Mouse (Mus musculus): ENCODE results near the gene Xrcc4. TPM values are rescaled to one million over a fixed set of nuclear protein-coding genes. Genes with fewer than 3 reads are reported as not detected.

Gene Xrcc4
- polyA plus RNA-seq, 1 experiment, result 20.8 TPM

- TF ChIP-seq CTCF (IDR thresholded peaks at IDR 0.05; ENCODE audit: low read depth, low read length) (no peak), POLR2A (IDR thresholded peaks at IDR 0.05; ENCODE audit: borderline replicate concordance, low read depth, low read length) (no peak)
- Histone ChIP-seq H3K27ac (ENCODE audit: insufficient read depth, low read depth, low read length) (no peak overlapping the region), H3K4me3 (ENCODE audit: insufficient read depth, low read length) (no peak overlapping the region)
Observed at GRCm38 (mm10) chr13:89743201-89743600, 346.2 kb downstream of the Xrcc4 start.

GRCm38 (mm10) chr13:89742686-89743200 lies 346.7 kb downstream of the Xrcc4 start:
- H3K4me3 ChIP-seq (ENCODE audit: insufficient read depth, low read length), result no peak overlapping the region
- peaks cover 2% of the 10 kb centered on the region for H3K4me1 ChIP-seq (ENCODE audit: control insufficient read depth, insufficient read depth, low read length)
- TF ChIP-seq POLR2A (IDR thresholded peaks at IDR 0.05; ENCODE audit: borderline replicate concordance, low read depth, low read length) (no peak), CTCF (IDR thresholded peaks at IDR 0.05; ENCODE audit: low read depth, low read length) (no peak)
- H3K27ac ChIP-seq (ENCODE audit: insufficient read depth, low read depth, low read length), result no peak overlapping the region

More at GRCm38 (mm10) chr13:89743201-89743600, 346.2 kb downstream of the Xrcc4 start:
- peaks cover 2% of the 10 kb centered on the region for H3K4me1 ChIP-seq (ENCODE audit: control insufficient read depth, insufficient read depth, low read length)

GRCm38 (mm10) chr13:89741766-89742685 lies 347.4 kb downstream of the Xrcc4 start, which contains the start of gene Vcan:
Vcan (minus strand) TSS chr13:89742509.
- Histone ChIP-seq H3K27ac (ENCODE audit: insufficient read depth, low read depth, low read length) (no peak within 1 kb of the TSS), H3K4me3 (ENCODE audit: insufficient read depth, low read length) (peak within 1 kb of the TSS; percentile 67), H3K4me1 (ENCODE audit: control insufficient read depth, insufficient read depth, low read length) (peaks cover 2% of the 10 kb centered on the region; the same call in 1 of the 2 replicates)
- no peak for TF ChIP-seq POLR2A (IDR thresholded peaks at IDR 0.05; ENCODE audit: borderline replicate concordance, low read depth, low read length)
- no peak for TF ChIP-seq CTCF (IDR thresholded peaks at IDR 0.05; ENCODE audit: low read depth, low read length)

GRCm38 (mm10) chr13:89741116-89741551 lies 348.3 kb downstream of the Xrcc4 start:
- Histone ChIP-seq H3K4me1 (ENCODE audit: control insufficient read depth, insufficient read depth, low read length) (peaks cover 2% of the 10 kb centered on the region; the same call in 1 of the 2 replicates), H3K4me3 (ENCODE audit: insufficient read depth, low read length) (peak overlapping the region; percentile 67), H3K27ac (ENCODE audit: insufficient read depth, low read depth, low read length) (no peak overlapping the region)
- TF ChIP-seq POLR2A (IDR thresholded peaks at IDR 0.05; ENCODE audit: borderline replicate concordance, low read depth, low read length) (no peak), CTCF (IDR thresholded peaks at IDR 0.05; ENCODE audit: low read depth, low read length) (no peak)

- TF ChIP-seq CTCF (IDR thresholded peaks at IDR 0.05; ENCODE audit: low read depth, low read length) (no peak), POLR2A (IDR thresholded peaks at IDR 0.05; ENCODE audit: borderline replicate concordance, low read depth, low read length) (no peak)
- Histone ChIP-seq H3K27ac (ENCODE audit: insufficient read depth, low read depth, low read length) (peak overlapping the region; percentile 49), H3K4me3 (ENCODE audit: insufficient read depth, low read length) (peak overlapping the region; percentile 83), H3K4me1 (ENCODE audit: control insufficient read depth, insufficient read depth, low read length) (peaks cover 2% of the 10 kb centered on the region; the same call in 1 of the 2 replicates)
Observed at GRCm38 (mm10) chr13:89740243-89741115, 348.9 kb downstream of the Xrcc4 start.

GRCm38 (mm10) chr13:89739696-89740242 lies 349.6 kb downstream of the Xrcc4 start:
- no peak for TF ChIP-seq POLR2A (IDR thresholded peaks at IDR 0.05; ENCODE audit: borderline replicate concordance, low read depth, low read length)
- no peak for TF ChIP-seq CTCF (IDR thresholded peaks at IDR 0.05; ENCODE audit: low read depth, low read length)
- H3K27ac ChIP-seq (ENCODE audit: insufficient read depth, low read depth, low read length), result peak overlapping the region; percentile 49

GRCm38 (mm10) chr13:89738776-89739695 lies 350.4 kb downstream of the Xrcc4 start:
- no peak for TF ChIP-seq CTCF (IDR thresholded peaks at IDR 0.05; ENCODE audit: low read depth, low read length)
- no peak for TF ChIP-seq POLR2A (IDR thresholded peaks at IDR 0.05; ENCODE audit: borderline replicate concordance, low read depth, low read length)
- H3K4me3 ChIP-seq (ENCODE audit: insufficient read depth, low read length), result peak overlapping the region; percentile 83
- peaks cover 2% of the 10 kb centered on the region; the same call in 1 of the 2 replicates for H3K4me1 ChIP-seq (ENCODE audit: control insufficient read depth, insufficient read depth, low read length)
- H3K27ac ChIP-seq (ENCODE audit: insufficient read depth, low read depth, low read length), result peak overlapping the region; percentile 49

More at GRCm38 (mm10) chr13:89739696-89740242, 349.6 kb downstream of the Xrcc4 start:
- Histone ChIP-seq H3K4me1 (ENCODE audit: control insufficient read depth, insufficient read depth, low read length) (peaks cover 2% of the 10 kb centered on the region; the same call in 1 of the 2 replicates), H3K4me3 (ENCODE audit: insufficient read depth, low read length) (peak overlapping the region; percentile 83)

GRCm38 (mm10) chr13:89738275-89738674 lies 351.1 kb downstream of the Xrcc4 start:
- H3K4me3 ChIP-seq (ENCODE audit: insufficient read depth, low read length), result no peak overlapping the region
- H3K4me1 ChIP-seq (ENCODE audit: control insufficient read depth, insufficient read depth, low read length), result peaks cover 2% of the 10 kb centered on the region; the same call in 1 of the 2 replicates
- no peak overlapping the region for H3K27ac ChIP-seq (ENCODE audit: insufficient read depth, low read depth, low read length)
- TF ChIP-seq POLR2A (IDR thresholded peaks at IDR 0.05; ENCODE audit: borderline replicate concordance, low read depth, low read length) (no peak), CTCF (IDR thresholded peaks at IDR 0.05; ENCODE audit: low read depth, low read length) (no peak)
